Comparison of ENCODE assay signal across 8 mouse cellular contexts in the genomic region with DNA sequence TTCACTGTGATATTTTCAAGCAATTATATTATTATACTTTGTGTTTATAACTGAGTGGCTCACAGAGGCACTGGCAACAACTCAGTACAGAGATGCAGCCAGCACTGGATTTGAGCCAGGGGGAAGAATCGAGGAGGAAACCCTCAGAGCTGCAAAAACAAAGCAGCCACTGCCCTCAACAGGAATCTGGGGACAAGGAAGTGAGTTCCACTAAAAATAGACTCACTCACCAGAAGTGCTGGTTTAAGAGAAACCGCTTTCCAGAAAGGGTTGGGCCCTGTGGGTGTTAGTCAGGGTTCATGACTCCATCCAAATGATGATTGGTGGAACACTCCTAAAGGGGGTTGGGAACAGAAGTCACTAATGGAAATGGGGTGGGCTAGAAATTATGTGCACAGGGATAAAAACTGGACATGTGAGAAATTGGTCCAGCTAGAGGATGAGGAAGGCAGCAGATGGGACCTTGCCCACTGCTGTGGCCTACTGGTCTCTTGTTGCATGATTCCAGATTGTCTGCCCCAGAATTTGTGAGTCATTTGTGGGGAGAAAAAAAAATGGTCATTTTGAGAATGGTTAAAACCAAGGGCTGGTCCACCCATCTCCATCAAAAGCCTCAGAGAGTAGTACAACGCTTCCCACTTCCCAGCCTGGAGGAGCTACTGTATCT. TPM values are rescaled to one million over a fixed set of nuclear protein-coding genes. Genes with fewer than 3 reads are reported as not detected.
A peak's percentile ranks its signal among the peaks of the same experiment; 100 is the strongest.
DNase-seq lines count a peak whose midpoint lies in the region; ATAC-seq and TF ChIP-seq lines count a peak whose summit lies in the region.

No protein-coding gene starts in this region.

- no peaks in the 10 kb centered on the region for H3K9me3 ChIP-seq in heart, embryonic 16.5 days (replicated peaks; ENCODE audit: control insufficient read depth, low read length)
- H3K9me3 ChIP-seq in midbrain, embryonic 15.5 days = no peaks in the 10 kb centered on the region

- no peaks in the 10 kb centered on the region for H3K36me3 ChIP-seq in heart, embryonic 16.5 days (ENCODE audit: control insufficient read depth, insufficient read depth)
- H3K36me3 ChIP-seq in midbrain, embryonic 15.5 days (replicated peaks) = no peaks in the 10 kb centered on the region

- TF ChIP-seq CTCF in bone marrow, adult 2 months (IDR thresholded peaks at IDR 0.05; ENCODE audit: control insufficient read depth, insufficient read depth, low read length) = no peak
- TF ChIP-seq CTCF in olfactory bulb, adult 2 months (IDR thresholded peaks at IDR 0.05; ENCODE audit: insufficient read depth, low read depth, low read length) = no peak

- no peaks in the 10 kb centered on the region; the same call in 1 of the 2 replicates for H3K4me1 ChIP-seq in bone marrow, adult 2 months (ENCODE audit: control insufficient read depth, insufficient read depth, low read length)
- peaks cover 7% of the 10 kb centered on the region for H3K4me1 ChIP-seq in heart, embryonic 16.5 days (ENCODE audit: control insufficient read depth, insufficient read depth, low read length)
- peaks cover 6% of the 10 kb centered on the region for H3K4me1 ChIP-seq in olfactory bulb, adult 2 months (ENCODE audit: control insufficient read depth, insufficient read depth, low read length)
- no peaks in the 10 kb centered on the region for H3K4me1 ChIP-seq in midbrain, embryonic 15.5 days

- H3K27me3 ChIP-seq in heart, embryonic 16.5 days (ENCODE audit: control insufficient read depth, insufficient read depth, low read length) = no peaks in the 10 kb centered on the region
- no peaks in the 10 kb centered on the region for H3K27me3 ChIP-seq in midbrain, embryonic 15.5 days (replicated peaks)

- no peak overlapping the region for H3K4me2 ChIP-seq in heart, embryonic 16.5 days (ENCODE audit: low read depth, low read length)
- H3K4me2 ChIP-seq in midbrain, embryonic 15.5 days = no peak overlapping the region

- H3K4me3 ChIP-seq in bone marrow, adult 2 months (replicated peaks; ENCODE audit: control insufficient read depth, low read depth, low read length) = no peak overlapping the region
- no peak overlapping the region for H3K4me3 ChIP-seq in heart, embryonic 16.5 days (ENCODE audit: low read length)
- H3K4me3 ChIP-seq in olfactory bulb, adult 2 months (ENCODE audit: insufficient read depth, low read depth, low read length) = no peak overlapping the region
- H3K4me3 ChIP-seq in midbrain, embryonic 15.5 days = no peak overlapping the region

- DNase-seq in left cerebral cortex, postnatal 25 days (ENCODE audit: low spot score in 2 of 2) = peak; percentile 17 to 37
- no peak for DNase-seq in left cerebral cortex, adult 11 months (ENCODE audit: low spot score)
- peak; percentile 22 to 40 for DNase-seq in layer of hippocampus, postnatal 10 days (ENCODE audit: low spot score in 2 of 2)

- intact Hi-C loops in left cerebral cortex, postnatal 25 days (cut with DNase I) = no loop called here

- ATAC-seq in heart, embryonic 16.5 days (replicated peaks; ENCODE audit: extremely low read depth, insufficient read depth, low FRiP score) = peak; percentile 52
- no peak for ATAC-seq in midbrain, embryonic 15.5 days (replicated peaks)
- ATAC-seq in frontal cortex, adult (ENCODE audit: low TSS enrichment) = no peak

- no peak for TF ChIP-seq POLR2A in bone marrow, adult 2 months (IDR thresholded peaks at IDR 0.05; ENCODE audit: borderline replicate concordance, control insufficient read depth, low read depth, low read length)
- no peak for TF ChIP-seq POLR2A in olfactory bulb, adult 2 months (IDR thresholded peaks at IDR 0.05; ENCODE audit: insufficient read depth, low read depth, low read length)

- peak overlapping the region; percentile 36; the same call in 1 of the 2 replicates for H3K27ac ChIP-seq in bone marrow, adult 2 months (ENCODE audit: control insufficient read depth, insufficient read depth, low read depth, low read length, poor library complexity)
- H3K27ac ChIP-seq in heart, embryonic 16.5 days (ENCODE audit: low read length) = no peak overlapping the region; the same call in 1 of the 2 replicates
- peak overlapping the region; percentile 80 for H3K27ac ChIP-seq in olfactory bulb, adult 2 months (ENCODE audit: insufficient read depth, low read depth, low read length)
- H3K27ac ChIP-seq in midbrain, embryonic 15.5 days = no peak overlapping the region

- H3K9ac ChIP-seq in heart, embryonic 16.5 days (ENCODE audit: low read length) = no peak overlapping the region
- H3K9ac ChIP-seq in midbrain, embryonic 15.5 days = no peak overlapping the region

- WGBS in bone marrow, adult 2 months = 22% methylated on average over 3 of the region's 3 CpGs
- 37% methylated on average over 3 of the region's 3 CpGs for WGBS in heart, embryonic 16.5 days
- 29% methylated on average over 3 of the region's 3 CpGs for WGBS in olfactory bulb, adult 2 months
- WGBS in midbrain, embryonic 15.5 days = 72% methylated on average over 3 of the region's 3 CpGs

RNA-seq across cellular contexts. Expression of gene Xdh, which starts 20.5 kb away (rescaled TPM):
- 1 to 10 TPM; 3.9 to 5.2 TPM for total RNA-seq in left cerebral cortex, postnatal 25 days (2021)
- polyA plus RNA-seq in bone marrow, adult 2 months (2011; ENCODE audit: insufficient read depth, insufficient read length, low replicate concordance, missing spikeins) = 50.6 and 114 TPM in 2 replicates
- 2.2 and 2.6 TPM in 2 replicates for polyA plus RNA-seq in heart, embryonic 16.5 days (2015; fragmentation: Nextera tagmentation; extraction: Ambion mirVana)
- under 1 TPM; 0.49 to 0.82 TPM for total RNA-seq in layer of hippocampus, postnatal 10 days (2021)
- polyA plus RNA-seq in olfactory bulb, adult 2 months (2012; ENCODE audit: insufficient read depth, insufficient read length, low replicate concordance, missing spikeins) = not detected in 2 replicates
- polyA plus RNA-seq in midbrain, embryonic 15.5 days (2015; fragmentation: Nextera tagmentation; extraction: Ambion mirVana) = 0.40 and 0.65 TPM in 2 replicates

Comparison
In these comparisons a context has a peak if more than half of its experiments do, and no peak if none do; other contexts are left out.
1. H3K27ac ChIP-seq: peak in bone marrow, adult 2 months (single experiment) and olfactory bulb, adult 2 months (single experiment); none in heart, embryonic 16.5 days (single experiment) and midbrain, embryonic 15.5 days (single experiment).
2. RNA of gene Xdh, which starts 20.5 kb away (polyA plus RNA-seq): 50.6 to 114 TPM in bone marrow, adult 2 months; 2.2 to 2.6 TPM in heart, embryonic 16.5 days, 0.40 to 0.65 TPM in midbrain, embryonic 15.5 days and not detected in olfactory bulb, adult 2 months; every median in the first group is over 10 times any median in the second.